Mouse (Mus musculus) MEL-GATA-1-ER (cell line): ENCODE measurements around the gene Usp7.

Source experiments
- DNase-seq: peaks from one replicate; pipeline ENCODE4 v3.0.0-alpha.2; 2012; ENCODE audit warnings: low read depth; ENCODE audit errors: extremely low read depth

Gene Usp7

GRCm38 (mm10) chr16:8643855-8644254 lies 148.3 kb downstream of the Usp7 start:
- DNase-seq, result peak; percentile 29
